Mouse (Mus musculus): ENCODE results near the gene AI481877.

AI481877 gene

GRCm38 (mm10) chr4:59125053-59125452 is 13.7 kb downstream of the AI481877 start:
- no peak for DNase-seq (ENCODE audit: low spot score in 2 of 2)

GRCm38 (mm10) chr4:59123557-59123956 is 15.2 kb downstream of the AI481877 start:
- no peak for DNase-seq (ENCODE audit: low spot score in 2 of 2)

- no peak for DNase-seq (ENCODE audit: low spot score in 2 of 2)
Measured at GRCm38 (mm10) chr4:59117644-59118495, 20.9 kb downstream of the AI481877 start.

GRCm38 (mm10) chr4:59108721-59109120 is 30.1 kb downstream of the AI481877 start:
- no peak for DNase-seq (ENCODE audit: low spot score in 2 of 2)

DNA sequence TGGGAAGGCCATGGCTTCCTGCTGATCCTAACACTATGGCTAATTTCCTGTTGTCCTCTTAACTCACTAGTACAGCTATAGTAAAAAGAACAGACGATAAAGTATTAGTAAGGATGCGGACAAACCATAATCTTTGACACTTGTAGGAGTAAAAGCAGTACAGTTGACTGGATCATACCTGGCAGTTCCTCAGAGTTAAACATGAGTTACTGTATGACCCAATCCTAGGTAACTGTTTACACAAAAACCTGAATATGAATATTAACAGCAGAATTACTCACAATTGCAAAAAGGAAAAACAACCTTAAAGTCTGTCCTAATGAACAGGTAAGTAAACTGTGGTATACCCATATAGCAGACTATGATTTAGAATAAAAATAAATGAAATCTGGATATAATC is 30.9 kb downstream of the AI481877 start:
- no peak for DNase-seq (ENCODE audit: low spot score in 2 of 2)

- DNase-seq (ENCODE audit: low spot score in 2 of 2), result no peak
Measured at GRCm38 (mm10) chr4:59106661-59107060, 32.1 kb downstream of the AI481877 start.

- DNase-seq (ENCODE audit: low spot score in 2 of 2), result no peak
Measured at GRCm38 (mm10) chr4:59104166-59104565, 34.6 kb downstream of the AI481877 start.

- peak; percentile 8 to 72 for DNase-seq (ENCODE audit: low spot score in 2 of 2)
Measured at GRCm38 (mm10) chr4:59096393-59096792, 42.4 kb downstream of the AI481877 start.

- no peak for DNase-seq (ENCODE audit: low spot score in 2 of 2)
Measured at GRCm38 (mm10) chr4:59089391-59089790, 49.4 kb downstream of the AI481877 start.

DNA sequence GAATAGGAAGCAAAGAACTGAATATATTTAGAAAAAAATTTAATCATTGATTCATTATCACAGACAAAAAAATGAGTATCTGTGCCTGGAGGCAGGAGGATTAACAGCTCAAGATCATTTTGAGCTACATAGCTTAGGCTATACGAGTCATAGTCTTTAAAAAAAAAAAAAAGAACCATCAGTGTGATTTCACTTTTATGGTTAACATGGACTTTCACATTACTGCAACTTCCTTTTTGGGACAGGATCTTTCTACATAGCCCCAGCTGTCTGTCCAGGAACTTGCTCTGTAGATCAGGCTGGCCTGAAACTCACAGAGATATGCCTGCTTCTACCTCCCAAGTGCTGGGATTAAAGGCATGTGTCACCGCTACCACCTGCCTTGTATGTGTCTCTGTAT is 55.4 kb downstream of the AI481877 start:
- DNase-seq (ENCODE audit: low spot score in 2 of 2), result no peak

- DNase-seq (ENCODE audit: low spot score in 2 of 2), result no peak
Measured at GRCm38 (mm10) chr4:59069276-59069675, 69.5 kb downstream of the AI481877 start.

- no peak for DNase-seq (ENCODE audit: low spot score in 2 of 2)
Measured at GRCm38 (mm10) chr4:59062526-59062925, 76.3 kb downstream of the AI481877 start.

DNA sequence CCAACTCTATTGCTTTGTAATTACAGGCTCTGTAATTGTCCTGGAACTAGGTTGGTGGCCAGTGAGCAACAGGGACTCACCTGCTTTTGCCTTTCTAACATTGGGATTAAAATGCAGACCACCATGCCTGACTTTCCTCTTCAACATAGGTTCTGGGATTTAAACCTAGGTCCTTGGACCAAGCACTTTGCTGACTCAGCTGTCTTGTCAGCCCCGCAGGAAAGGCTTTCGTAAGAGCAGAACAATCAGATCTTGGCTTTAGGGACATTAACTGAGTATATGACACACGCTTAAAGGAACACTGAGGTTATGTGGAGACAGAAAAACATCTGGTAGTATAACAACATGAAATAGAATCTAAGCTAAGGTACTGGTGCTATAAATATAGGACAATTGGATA is 80.9 kb downstream of the AI481877 start:
- no peak for DNase-seq (ENCODE audit: low spot score in 2 of 2)

DNA sequence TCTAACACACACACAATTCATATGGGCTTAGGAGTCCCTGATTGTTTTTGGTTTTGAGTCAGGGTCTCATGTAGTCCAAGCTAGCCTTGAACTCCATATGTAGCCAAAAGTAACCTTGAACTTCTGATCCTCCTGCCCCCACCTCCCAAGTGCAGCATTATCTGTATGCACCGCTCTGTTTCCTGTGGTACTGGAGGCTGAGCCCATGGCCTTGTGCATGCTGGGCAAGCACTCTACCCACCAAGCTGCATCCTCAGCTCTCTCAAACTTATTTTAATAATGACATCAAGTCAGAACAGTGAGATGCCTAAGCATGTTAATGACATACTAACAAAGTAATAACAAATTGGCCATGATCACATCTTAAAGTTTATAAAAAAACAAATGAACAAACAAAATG is 87.7 kb downstream of the AI481877 start:
- no peak for DNase-seq (ENCODE audit: low spot score in 2 of 2)

DNA sequence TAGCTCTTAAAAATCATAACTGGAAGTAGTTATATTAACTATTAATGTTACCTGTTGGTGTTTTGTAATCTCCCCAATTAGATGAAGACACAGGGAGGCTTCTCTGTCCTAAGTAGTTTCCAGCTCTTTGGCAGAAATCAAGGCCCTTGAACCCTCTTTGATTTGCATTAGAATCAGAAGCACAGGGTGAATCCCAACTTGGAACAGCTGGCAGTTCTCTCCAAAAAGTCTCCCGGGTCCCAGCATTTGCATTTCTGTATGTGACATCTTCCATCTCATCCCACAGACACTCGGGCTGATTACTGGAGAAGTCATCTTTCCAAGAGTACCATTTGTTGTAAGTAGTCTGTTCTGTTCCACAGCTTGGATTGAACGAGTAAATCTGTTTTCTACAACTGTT is 91.6 kb downstream of the AI481877 start:
- DNase-seq (ENCODE audit: low spot score in 2 of 2), result no peak

DNA sequence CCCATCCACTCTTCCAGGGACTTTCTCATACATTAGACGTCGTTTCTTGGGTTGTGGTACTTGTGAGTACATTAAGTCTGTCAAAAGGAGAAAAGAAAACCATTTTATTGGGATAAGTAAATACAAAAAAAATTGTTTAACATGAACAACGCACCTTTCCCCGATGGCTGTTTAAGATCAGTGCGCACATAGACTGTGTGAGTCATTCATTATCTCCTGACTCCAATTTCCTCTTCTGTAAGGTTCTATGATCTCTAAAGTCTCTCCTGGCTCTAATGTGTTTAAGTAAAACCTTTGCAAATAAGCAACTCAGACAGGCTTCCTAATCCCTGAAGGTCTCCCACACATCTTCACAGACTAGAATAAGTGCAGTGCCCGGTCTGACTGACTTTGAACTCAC is 94.9 kb downstream of the AI481877 start:
- no peak for DNase-seq (ENCODE audit: low spot score in 2 of 2)

- no peak for DNase-seq (ENCODE audit: low spot score in 2 of 2)
Measured at GRCm38 (mm10) chr4:59043074-59043473, 95.7 kb downstream of the AI481877 start.

DNA sequence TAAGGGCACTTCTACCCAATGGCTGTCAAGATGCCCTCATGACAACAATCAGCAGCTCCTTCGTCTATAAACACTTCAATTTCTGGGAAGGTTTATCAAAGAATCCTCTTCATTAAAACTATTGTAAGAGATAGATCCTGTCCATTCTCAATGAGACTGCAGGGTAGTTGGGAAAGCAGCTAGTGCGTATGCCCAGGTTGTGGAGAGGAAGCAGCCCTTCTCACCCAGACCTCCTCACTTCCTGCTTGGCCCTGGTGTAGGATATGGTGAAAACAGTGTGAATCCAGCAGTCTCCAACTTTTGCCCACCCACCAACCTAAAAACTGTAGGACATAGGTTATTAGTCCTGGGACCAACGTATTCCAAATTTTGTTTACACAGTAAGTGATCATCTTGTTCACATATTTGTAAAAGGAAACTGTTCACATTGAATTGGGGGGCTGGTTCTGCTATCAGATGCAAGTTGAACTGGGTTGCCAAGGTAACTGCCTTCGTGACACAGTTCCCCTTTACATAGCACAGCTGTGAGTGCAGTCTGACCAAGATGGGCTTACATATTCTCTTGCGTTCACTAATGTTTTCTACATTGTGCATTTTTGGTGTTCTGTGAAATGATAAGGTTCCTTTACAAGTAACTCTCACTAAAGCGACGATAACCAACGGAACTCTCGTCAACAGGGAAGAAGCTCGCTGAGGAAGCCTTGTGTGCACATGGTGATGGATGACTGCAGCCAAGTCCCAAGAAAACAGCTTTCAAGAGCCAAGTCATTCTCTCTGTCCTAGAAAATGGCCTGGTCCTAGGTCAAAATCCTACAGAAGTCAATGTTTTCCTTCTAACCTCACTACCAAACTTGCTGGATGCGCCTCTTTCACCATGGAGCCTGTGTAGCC is 98.1 kb downstream of the AI481877 start:
- DNase-seq (ENCODE audit: low spot score in 2 of 2), result no peak

DNA sequence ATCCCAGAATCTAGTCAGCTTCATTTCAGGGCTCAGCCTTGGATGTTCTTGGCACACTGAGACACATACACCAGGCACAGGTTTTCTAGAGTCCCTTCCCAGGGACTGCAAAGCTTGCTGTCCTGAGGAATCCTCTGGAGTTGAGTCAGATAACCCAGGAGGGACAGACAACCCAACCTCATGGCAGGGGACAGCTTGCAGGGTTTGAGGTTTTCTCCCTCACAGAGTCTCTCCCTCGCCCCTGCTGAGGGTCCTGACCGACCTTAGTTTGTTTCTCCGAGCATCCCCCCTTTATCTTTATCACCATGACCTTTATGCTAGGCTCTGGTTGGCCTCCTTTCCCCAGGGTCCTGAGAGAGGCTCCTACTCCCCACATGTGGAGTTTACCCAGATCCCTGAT is 101.3 kb downstream of the AI481877 start:
- DNase-seq (ENCODE audit: low spot score in 2 of 2), result no peak

- DNase-seq (ENCODE audit: low spot score in 2 of 2), result peak; percentile 60 to 69
Measured at GRCm38 (mm10) chr4:59036490-59037127, 102.2 kb downstream of the AI481877 start.

DNA sequence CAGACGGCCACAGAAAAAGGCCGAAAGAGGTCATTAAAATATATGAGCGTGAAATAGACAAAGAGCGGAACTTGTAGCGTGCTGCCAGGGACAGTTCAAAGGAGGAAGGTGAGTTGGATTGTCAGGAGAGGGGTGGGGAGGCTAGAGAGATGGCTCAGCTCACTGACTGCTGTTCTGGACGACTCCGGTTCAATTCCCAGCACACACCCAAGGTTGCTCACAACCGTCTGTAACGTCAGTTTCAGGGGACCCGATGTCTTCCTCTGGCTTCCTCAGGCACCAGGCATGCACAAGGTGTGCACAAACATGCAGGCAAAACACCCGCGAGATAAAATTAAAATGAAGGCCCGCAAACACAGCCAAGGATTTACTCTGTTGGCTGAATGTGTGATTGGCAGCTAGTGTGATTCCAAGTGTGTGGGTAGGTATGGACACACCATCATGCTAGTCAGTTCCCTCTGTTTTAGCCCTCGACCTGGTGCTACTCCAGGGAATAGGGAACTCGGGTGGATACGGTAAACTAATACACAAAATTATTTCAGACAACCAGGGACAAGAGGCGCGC is 102.9 kb downstream of the AI481877 start:
- no peak for DNase-seq (ENCODE audit: low spot score in 2 of 2)
